Mouse (Mus musculus) cortical plate, adult 2 months (tissue): ENCODE results near the gene Ak4. TPM values are rescaled to one million over a fixed set of nuclear protein-coding genes. Genes with fewer than 3 reads are reported as not detected.

Experiments used
- H3K27ac ChIP-seq: fragments of 200-500 bp; 2 replicates; pipeline ENCODE4 v1.5.1; 2012; ENCODE audit warnings: low read length, control low read depth, inconsistent platforms; ENCODE audit not compliant: insufficient read depth
- H3K4me1 ChIP-seq: fragments of 200-500 bp; 2 replicates; pipeline ENCODE4 v1.6.1; 2011; ENCODE audit warnings: low read length; ENCODE audit not compliant: control insufficient read depth, insufficient read depth
- H3K4me3 ChIP-seq: fragments of 200-500 bp; 2 replicates; pipeline ENCODE4 v1.5.1; 2011; ENCODE audit warnings: mild to moderate bottlenecking, low read length, control low read depth; ENCODE audit not compliant: insufficient read depth
- CTCF ChIP-seq: fragments of 200-500 bp; IDR thresholded peaks from 2 replicates; pipeline ENCODE4 v1.5.1; 2011; ENCODE audit warnings: mild to moderate bottlenecking, control low read depth, low read length; ENCODE audit not compliant: insufficient read depth; ENCODE audit errors: extremely low read depth
- POLR2A ChIP-seq: fragments of 200-500 bp; IDR thresholded peaks from 2 replicates; pipeline ENCODE4 v1.6.1; 2011; ENCODE audit warnings: mild to moderate bottlenecking, low read length, control low read depth; ENCODE audit not compliant: insufficient read depth; ENCODE audit errors: extremely low read depth
- polyA plus RNA-seq: library from polyadenylated mRNA; depleted of rRNA; stranded (reverse); fragments of >200 nt; gene quantifications from 2 replicates; pipeline ENCODE4 v1.2.3, GENCODE M21; 2012; rRNA removed

Gene Ak4
- polyA plus RNA-seq, 1 experiment, result 33.6 TPM

DNA sequence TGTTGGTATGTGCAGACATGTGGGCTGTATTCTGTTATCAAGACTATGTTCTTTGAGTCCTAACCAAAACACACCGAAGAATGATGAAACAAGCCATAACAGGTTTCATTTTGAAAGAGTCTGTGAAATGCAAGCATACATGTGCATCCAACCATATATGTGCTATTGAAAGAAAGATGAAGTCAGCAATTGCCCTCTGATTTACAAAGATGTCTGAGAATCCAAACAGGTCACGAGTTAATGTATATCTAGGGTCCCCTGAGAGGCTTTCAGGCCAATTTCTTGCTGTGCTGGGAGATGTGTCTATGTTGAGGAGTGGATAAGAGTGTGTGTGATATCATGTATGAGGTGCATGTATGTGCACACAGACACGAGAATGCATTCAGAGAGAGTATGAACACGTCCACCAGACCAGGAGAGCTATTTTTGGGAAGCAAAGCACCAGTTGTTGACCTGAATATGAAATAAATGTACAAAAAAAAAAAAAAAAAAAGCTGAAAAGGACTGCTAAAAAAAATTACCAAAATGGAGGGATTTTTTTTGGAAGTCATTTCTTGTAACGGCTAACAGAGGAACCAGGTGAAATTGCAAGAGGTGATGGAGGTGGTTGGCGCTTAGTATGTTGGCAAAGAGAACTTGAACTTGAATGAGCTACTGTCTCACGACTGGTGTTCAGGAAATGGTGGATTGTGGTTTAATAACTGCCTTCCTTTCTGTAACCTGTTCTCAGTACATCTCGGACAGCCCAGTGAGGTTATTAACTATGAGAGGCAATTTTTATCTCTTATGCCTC, 91.2 kb downstream of the Ak4 start:
- no peak for TF ChIP-seq POLR2A
- TF ChIP-seq CTCF, result no peak
- peak overlapping the region; percentile 88 for H3K4me3 ChIP-seq
- H3K27ac ChIP-seq, result no peak overlapping the region
- peaks cover 8% of the 10 kb centered on the region for H3K4me1 ChIP-seq

DNA sequence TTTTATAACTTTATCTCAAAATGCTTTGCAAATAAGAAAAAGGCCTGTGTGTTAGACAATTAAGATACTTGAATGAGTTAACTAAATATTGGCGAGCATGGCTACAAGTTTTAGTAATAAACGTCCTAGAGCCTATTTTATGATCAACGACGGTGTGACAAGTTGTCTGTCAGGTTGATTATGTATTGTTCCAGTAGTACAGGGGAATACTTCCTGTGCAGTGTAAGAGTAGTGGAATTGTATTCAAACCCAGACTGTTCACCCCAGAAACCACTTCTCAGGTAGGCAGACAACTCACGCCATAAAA, 91.8 kb downstream of the Ak4 start:
- peaks cover 10% of the 10 kb centered on the region for H3K4me1 ChIP-seq
- TF ChIP-seq CTCF (no peak), POLR2A (no peak)
- H3K4me3 ChIP-seq, result peak overlapping the region; percentile 88; the same call in 1 of the 2 replicates
- no peak overlapping the region for H3K27ac ChIP-seq

DNA sequence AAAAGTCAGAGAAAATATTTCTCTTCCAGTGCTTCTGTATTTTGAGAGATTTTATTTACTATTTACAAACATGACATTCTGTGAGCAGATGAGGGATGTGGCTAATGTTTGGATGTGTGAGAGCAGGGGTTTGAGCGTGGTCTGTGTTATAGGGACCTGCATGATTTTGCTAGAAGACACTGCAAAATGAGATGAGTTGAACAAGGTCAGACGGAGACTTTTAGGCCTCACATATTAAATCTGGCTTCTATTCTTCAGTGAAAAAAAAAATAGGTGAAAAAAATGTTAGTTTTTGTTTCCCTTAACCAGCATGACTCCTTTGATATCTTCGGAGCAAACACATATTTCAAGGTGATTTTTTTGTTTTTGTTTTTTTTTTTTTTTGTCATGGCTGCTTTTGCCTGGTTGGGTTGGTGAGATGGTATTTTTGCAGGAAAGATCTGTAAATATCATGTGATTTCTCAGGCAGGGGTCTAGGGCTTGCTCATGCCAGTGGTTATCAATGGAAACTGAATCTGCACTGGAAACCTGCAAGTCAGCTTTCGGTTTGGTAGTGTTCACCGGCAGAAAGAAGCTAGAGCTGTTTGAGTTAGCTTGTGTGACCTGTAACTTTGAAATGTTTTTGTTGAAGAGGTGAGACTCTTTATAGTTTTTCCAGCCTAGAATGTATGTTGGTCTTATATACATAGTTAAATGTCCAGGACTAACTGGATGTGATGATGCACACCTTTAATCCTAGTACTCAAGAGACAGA, 92.9 kb downstream of the Ak4 start:
- Histone ChIP-seq H3K27ac (no peak overlapping the region), H3K4me3 (no peak overlapping the region), H3K4me1 (peaks cover 13% of the 10 kb centered on the region)
- TF ChIP-seq POLR2A (no peak), CTCF (no peak)

DNA sequence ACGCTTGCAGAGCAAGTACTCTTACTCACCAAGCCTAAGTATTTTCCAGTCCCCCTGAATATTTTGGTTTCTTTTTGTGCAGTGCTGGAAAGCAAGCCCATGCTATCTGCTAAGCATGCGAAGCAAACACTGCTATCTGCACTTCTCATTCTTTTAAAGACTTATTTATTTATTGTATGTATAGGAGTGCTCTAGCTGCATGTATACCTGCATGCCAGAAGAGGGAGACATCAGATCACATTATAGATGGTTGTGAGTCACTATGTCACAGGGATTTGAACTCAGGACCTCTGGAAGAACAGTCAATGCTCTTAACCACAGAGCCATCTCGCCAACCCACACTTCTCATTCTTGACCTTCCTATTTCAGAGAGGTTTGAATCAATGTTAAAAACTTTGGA, 94.2 kb downstream of the Ak4 start:
- no peak overlapping the region for H3K27ac ChIP-seq
- TF ChIP-seq CTCF (peak; percentile 4; the same call in 1 of the 2 replicates), POLR2A (no peak)
- H3K4me3 ChIP-seq, result no peak overlapping the region
- H3K4me1 ChIP-seq, result peaks cover 18% of the 10 kb centered on the region

DNA sequence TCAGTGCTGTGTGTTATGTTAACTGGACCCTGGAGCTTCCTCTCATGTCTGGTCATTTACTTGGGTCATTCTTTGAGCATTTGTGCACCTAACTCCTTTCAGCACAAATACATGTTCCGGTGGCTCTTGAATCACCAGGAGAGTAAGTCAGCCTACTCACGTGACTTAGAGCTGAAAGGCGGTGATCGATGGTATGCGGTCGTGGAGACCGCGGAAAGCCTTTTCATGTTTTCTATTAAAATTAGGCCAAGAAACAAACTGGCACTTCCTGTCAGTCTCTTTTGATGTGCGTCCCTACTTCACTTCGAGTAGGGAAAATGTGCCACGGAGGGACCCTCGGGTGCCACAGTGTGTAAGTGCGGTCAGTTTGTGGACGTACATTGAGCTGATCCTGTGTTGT, 96.8 kb downstream of the Ak4 start:
- peaks cover 16% of the 10 kb centered on the region for H3K4me1 ChIP-seq
- no peak overlapping the region for H3K4me3 ChIP-seq
- H3K27ac ChIP-seq, result 0 out of 2 replicates have a peak overlapping the region, but pooled peaks have one; percentile 0
- TF ChIP-seq CTCF (no peak), POLR2A (no peak)

Other genes with a start within 250 kb of the Ak4 start
- gene Jak1, start 154.0 kb upstream of the Ak4 start, polyA plus RNA-seq, result 72.3 and 74.8 TPM in 2 replicates
- gene Dnajc6, start 77.4 kb downstream of the Ak4 start, polyA plus RNA-seq, result 144 and 145 TPM in 2 replicates
- gene Leprot, start 228.4 kb downstream of the Ak4 start, polyA plus RNA-seq, result 41.2 and 43.1 TPM in 2 replicates